Mouse (Mus musculus) stomach, embryonic 14.5 days (tissue): Measurements from ENCODE around the gene Srpr. TPM values are rescaled to one million over a fixed set of nuclear protein-coding genes. Genes with fewer than 3 reads are reported as not detected.

Experiments
- ATAC-seq: fragments of 200-750 bp; cut with Nextera tagmentation; 2 replicates; pipeline ENCODE4 v1.8.0; 2017; ENCODE audit warnings: low read depth, moderate TSS enrichment; ENCODE audit not compliant: insufficient number of reproducible peaks, insufficient read depth, low FRiP score
- H3K27ac ChIP-seq: fragments of 300-500 bp; sonication (generic); 2 replicates; pipeline ENCODE4 v1.5.1; 2014; ENCODE audit warnings: mild to moderate bottlenecking, low read length, moderate library complexity, mixed read lengths
- H3K27me3 ChIP-seq: fragments of 300-500 bp; sonication (generic); 2 replicates; pipeline ENCODE4 v1.6.1; 2014; ENCODE audit warnings: low read length, control low read depth, mixed read lengths; ENCODE audit not compliant: control insufficient read depth, insufficient read depth
- H3K36me3 ChIP-seq: fragments of 300-500 bp; sonication (generic); 2 replicates; pipeline ENCODE4 v1.6.1; 2014; ENCODE audit warnings: mild to moderate bottlenecking, control low read depth, low read length, moderate library complexity, mixed read lengths; ENCODE audit not compliant: control insufficient read depth, insufficient read depth
- H3K4me1 ChIP-seq: fragments of 300-500 bp; sonication (generic); 2 replicates; pipeline ENCODE4 v1.6.1; 2014; ENCODE audit warnings: low read length, control low read depth, mixed read lengths; ENCODE audit not compliant: control insufficient read depth, insufficient read depth
- H3K4me2 ChIP-seq: fragments of 300-500 bp; sonication (generic); replicated peaks from 2 replicates; pipeline ENCODE4 v1.6.1; 2014; ENCODE audit warnings: low read depth, low read length, control low read depth
- H3K4me3 ChIP-seq: fragments of 300-500 bp; sonication (generic); 2 replicates; pipeline ENCODE4 v1.5.1; 2014; ENCODE audit warnings: low read depth, low read length, control low read depth
- H3K9ac ChIP-seq: fragments of 300-500 bp; sonication (generic); replicated peaks from 2 replicates; pipeline ENCODE4 v1.6.1; 2014; ENCODE audit warnings: low read depth, mild to moderate bottlenecking, control low read depth, low read length, moderate library complexity, mixed read lengths
- H3K9me3 ChIP-seq: fragments of 300-500 bp; sonication (generic); 2 replicates; pipeline ENCODE4 v1.6.1; 2016; ENCODE audit warnings: low read depth, low read length, control low read depth; ENCODE audit not compliant: control insufficient read depth
- WGBS: fragments of 180-500 bp; shearing (Covaris S2); extraction: QIAGEN DNeasy Blood & Tissue Kit; methylation state at CpG from one replicate; pipeline ENCODE4 v1.1.7; 2014; 5-methylcytosine and 5-hydroxymethylcytosine counted together
- polyA plus RNA-seq: library from polyadenylated mRNA; unstranded; fragments of >200 nt; fragmentation: Nextera tagmentation; extraction: Ambion mirVana; gene quantifications from 2 replicates; pipeline ENCODE4 v1.2.1, GENCODE M21; 2014

Srpr gene
- polyA plus RNA-seq, 1 experiment from 2014 or later: 141 TPM

DNA sequence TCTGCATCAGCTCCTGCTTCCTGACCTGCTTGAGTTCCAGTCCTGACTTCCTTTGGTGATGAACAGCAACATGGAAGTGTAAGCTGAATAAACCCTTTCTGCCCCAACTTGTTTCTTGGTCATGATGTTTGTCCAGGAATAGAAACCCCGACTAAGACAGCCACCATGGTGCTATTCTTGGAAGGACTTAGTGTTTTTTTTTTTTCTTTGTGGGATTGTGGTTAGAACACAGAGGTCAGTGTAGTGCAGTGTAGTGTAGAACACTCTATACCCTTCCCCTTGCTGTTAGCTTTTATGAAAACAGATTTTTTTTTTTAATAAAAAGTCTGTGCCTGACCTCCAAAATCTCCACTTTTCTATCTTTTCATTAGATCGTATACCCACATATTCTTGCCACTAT lies 17.1 kb upstream of the Srpr start:
- Histone ChIP-seq H3K9me3 (no peaks in the 10 kb centered on the region), H3K27me3 (no peaks in the 10 kb centered on the region), H3K4me1 (no peaks in the 10 kb centered on the region), H3K36me3 (no peaks in the 10 kb centered on the region; the same call in 1 of the 2 replicates), H3K4me3 (no peak overlapping the region), H3K9ac (no peak overlapping the region), H3K4me2 (no peak overlapping the region), H3K27ac (no peak overlapping the region)
- 85% methylated on average over 2 of the region's 2 CpGs for WGBS
- ATAC-seq: no peak

DNA sequence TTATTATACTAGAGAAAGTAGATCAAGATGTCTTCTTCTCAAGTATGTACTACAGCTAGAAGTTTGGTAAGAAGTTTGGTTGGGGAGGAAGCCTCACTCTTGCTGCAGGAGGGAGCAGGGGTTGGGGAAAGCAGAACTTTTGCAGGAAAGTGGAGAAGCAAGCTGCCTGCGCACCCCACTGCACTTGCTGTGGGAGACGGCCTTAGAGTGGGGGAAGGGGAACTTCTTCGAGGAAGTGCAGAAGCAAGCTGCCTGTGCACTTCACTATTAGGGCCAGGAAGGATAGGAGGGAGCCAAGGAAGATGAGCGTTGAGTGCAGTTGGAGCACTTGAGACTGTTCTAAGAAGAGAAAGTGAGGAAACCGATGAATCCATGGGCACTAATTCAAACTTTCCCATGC lies 16.6 kb upstream of the Srpr start:
- no peak overlapping the region for H3K27ac ChIP-seq
- no peak overlapping the region for H3K4me3 ChIP-seq
- no peak for ATAC-seq
- no peak overlapping the region for H3K4me2 ChIP-seq
- H3K36me3 ChIP-seq: peaks cover 2% of the 10 kb centered on the region; the same call in 1 of the 2 replicates
- H3K9ac ChIP-seq: no peak overlapping the region
- no peaks in the 10 kb centered on the region for H3K4me1 ChIP-seq
- no peaks in the 10 kb centered on the region for H3K27me3 ChIP-seq
- WGBS: 70% methylated on average over 5 of the region's 5 CpGs
- no peaks in the 10 kb centered on the region for H3K9me3 ChIP-seq

DNA sequence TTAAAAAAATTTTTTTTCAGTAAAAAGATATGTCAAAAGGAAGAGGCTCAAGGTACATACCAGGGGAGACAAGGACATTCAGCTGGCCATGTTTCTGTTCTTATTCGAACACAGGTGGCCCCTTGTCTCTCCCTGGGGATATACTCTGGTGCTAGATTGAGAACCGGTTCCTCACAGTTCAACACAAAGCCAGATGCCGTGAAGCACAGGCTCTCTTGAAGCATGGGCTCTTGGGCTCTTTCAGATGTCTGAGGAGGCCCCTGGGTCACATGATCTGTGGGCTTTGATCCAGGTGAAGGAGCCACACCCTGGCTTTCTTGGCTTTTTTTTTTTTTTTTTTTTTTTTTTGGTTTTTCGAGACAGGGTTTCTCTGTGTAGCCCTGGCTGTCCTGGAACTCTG lies 13.5 kb upstream of the Srpr start:
- H3K9ac ChIP-seq: no peak overlapping the region
- no peaks in the 10 kb centered on the region for H3K27me3 ChIP-seq
- H3K9me3 ChIP-seq: no peaks in the 10 kb centered on the region
- H3K4me1 ChIP-seq: no peaks in the 10 kb centered on the region
- H3K36me3 ChIP-seq: peaks cover 10% of the 10 kb centered on the region; the same call in 1 of the 2 replicates
- ATAC-seq: no peak
- H3K4me3 ChIP-seq: no peak overlapping the region
- WGBS: 76% methylated on average over 4 of the region's 4 CpGs
- H3K4me2 ChIP-seq: no peak overlapping the region
- H3K27ac ChIP-seq: no peak overlapping the region

- Histone ChIP-seq H3K4me3 (no peak overlapping the region), H3K27ac (no peak overlapping the region), H3K9me3 (no peaks in the 10 kb centered on the region), H3K4me2 (no peak overlapping the region), H3K27me3 (no peaks in the 10 kb centered on the region), H3K36me3 (peaks cover 10% of the 10 kb centered on the region; the same call in 1 of the 2 replicates), H3K9ac (no peak overlapping the region), H3K4me1 (no peaks in the 10 kb centered on the region)
- WGBS: 88% methylated on average over 10 of the region's 10 CpGs
- ATAC-seq: no peak
These were observed 12.5 kb upstream of the Srpr start for GRCm38 (mm10) chr9:35187351-35187903.

- no peak for ATAC-seq
- no peaks in the 10 kb centered on the region for H3K27me3 ChIP-seq
- WGBS: 80% methylated on average over 22 of the region's 22 CpGs
- no peak overlapping the region for H3K27ac ChIP-seq
- peaks cover 10% of the 10 kb centered on the region; the same call in 1 of the 2 replicates for H3K36me3 ChIP-seq
- no peak overlapping the region for H3K4me3 ChIP-seq
- H3K4me2 ChIP-seq: no peak overlapping the region
- no peaks in the 10 kb centered on the region for H3K4me1 ChIP-seq
- H3K9me3 ChIP-seq: no peaks in the 10 kb centered on the region
- no peak overlapping the region for H3K9ac ChIP-seq
These were observed 11.3 kb upstream of the Srpr start for GRCm38 (mm10) chr9:35188700-35189099.

DNA sequence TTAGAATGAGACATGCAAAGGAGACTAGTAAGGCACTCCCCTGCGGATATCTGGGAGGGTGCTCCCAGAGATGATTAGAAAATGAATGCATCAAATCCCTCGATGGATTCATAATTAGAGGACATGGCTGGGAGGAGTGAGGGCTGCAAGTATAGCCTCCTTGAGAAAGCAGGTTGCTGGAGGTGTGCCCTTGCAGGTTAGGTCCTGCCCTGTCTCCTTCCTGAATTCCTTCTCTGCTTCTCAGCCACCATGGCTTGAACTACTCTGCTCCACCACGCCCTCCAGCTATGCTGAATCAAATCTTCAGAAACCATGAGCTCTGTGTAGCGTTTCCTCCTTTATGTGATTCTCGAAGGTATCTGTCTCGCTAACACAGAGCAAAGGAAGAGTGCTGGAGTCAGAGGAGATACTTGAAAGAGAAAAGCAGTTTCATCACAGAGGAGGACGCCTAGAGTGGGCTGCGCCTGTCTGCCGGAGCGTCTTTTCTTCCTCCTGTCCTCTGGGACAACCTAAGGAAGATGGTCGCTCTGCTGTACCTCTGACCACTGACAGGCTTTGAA lies 6.9 kb upstream of the Srpr start:
- peaks cover 10% of the 10 kb centered on the region; the same call in 1 of the 2 replicates for H3K36me3 ChIP-seq
- no peak for ATAC-seq
- no peak overlapping the region for H3K4me2 ChIP-seq
- H3K27me3 ChIP-seq: no peaks in the 10 kb centered on the region
- no peak overlapping the region for H3K9ac ChIP-seq
- no peak overlapping the region for H3K27ac ChIP-seq
- no peaks in the 10 kb centered on the region for H3K4me1 ChIP-seq
- H3K9me3 ChIP-seq: no peaks in the 10 kb centered on the region
- no peak overlapping the region for H3K4me3 ChIP-seq
- WGBS: 81% methylated on average over 11 of the region's 11 CpGs

DNA sequence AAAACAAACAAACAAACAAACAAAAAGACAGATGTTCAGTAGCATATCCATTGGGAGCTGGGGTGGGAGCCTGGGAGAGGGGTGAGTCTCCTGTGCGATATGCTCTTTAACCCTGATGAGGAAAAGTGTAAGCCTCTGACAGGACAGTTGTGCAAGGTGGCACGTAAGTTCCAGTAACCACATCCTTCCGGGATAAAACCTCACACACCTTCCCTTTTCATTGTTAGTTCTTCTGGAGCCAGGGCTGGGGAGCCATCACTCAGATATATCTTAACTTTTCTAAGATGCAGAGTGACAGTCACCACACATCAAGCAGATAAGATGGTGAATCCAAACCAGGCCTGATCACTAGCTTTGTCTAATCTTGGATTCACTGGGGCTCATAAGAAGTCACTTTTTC lies 5.9 kb upstream of the Srpr start:
- Histone ChIP-seq H3K27me3 (no peaks in the 10 kb centered on the region), H3K4me2 (no peak overlapping the region), H3K4me1 (peaks cover 2% of the 10 kb centered on the region; the same call in 1 of the 2 replicates), H3K9ac (no peak overlapping the region), H3K27ac (no peak overlapping the region), H3K36me3 (0 out of 2 replicates have a peak, but pooled peaks cover 5% of the 10 kb centered on the region), H3K4me3 (no peak overlapping the region), H3K9me3 (no peaks in the 10 kb centered on the region)
- ATAC-seq: no peak
- 93% methylated on average over 3 of the region's 3 CpGs for WGBS

- H3K4me1 ChIP-seq: peaks cover 10% of the 10 kb centered on the region; the same call in 1 of the 2 replicates
- H3K9me3 ChIP-seq: no peaks in the 10 kb centered on the region
- H3K27ac ChIP-seq: no peak overlapping the region
- WGBS: 95% methylated on average over 3 of the region's 3 CpGs
- no peak for ATAC-seq
- H3K4me2 ChIP-seq: no peak overlapping the region
- no peaks in the 10 kb centered on the region for H3K27me3 ChIP-seq
- no peak overlapping the region for H3K9ac ChIP-seq
- H3K4me3 ChIP-seq: no peak overlapping the region
- H3K36me3 ChIP-seq: no peaks in the 10 kb centered on the region
These were observed 2.4 kb upstream of the Srpr start for GRCm38 (mm10) chr9:35197625-35198024.

DNA sequence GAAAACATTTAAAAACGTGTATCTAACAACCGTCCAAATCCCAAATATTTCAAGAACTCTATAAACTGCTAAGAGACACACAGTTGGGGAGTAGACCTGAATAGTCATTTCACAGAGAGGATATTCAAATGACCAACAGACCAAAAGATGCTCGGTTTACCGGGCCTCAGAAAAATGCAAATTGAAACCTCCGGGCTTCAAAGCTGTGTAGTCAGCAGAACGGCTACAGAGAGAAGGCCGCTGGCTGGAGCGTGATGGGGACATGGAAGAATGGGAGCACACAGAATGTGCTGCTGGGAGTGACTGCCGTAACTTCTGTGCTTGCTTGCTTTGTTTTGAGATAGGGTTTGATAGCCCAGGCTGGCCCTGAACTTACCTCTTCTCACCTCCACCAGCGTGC lies 1.6 kb upstream of the Srpr start:
- Histone ChIP-seq H3K36me3 (no peaks in the 10 kb centered on the region), H3K4me3 (no peak overlapping the region), H3K4me2 (no peak overlapping the region), H3K9ac (no peak overlapping the region), H3K27ac (no peak overlapping the region), H3K9me3 (no peaks in the 10 kb centered on the region), H3K4me1 (peaks cover 10% of the 10 kb centered on the region; the same call in 1 of the 2 replicates), H3K27me3 (no peaks in the 10 kb centered on the region)
- ATAC-seq: no peak
- 83% methylated on average over 10 of the region's 10 CpGs for WGBS
